Mouse (Mus musculus) cerebellum, adult 2 months (tissue): Measurements from ENCODE around the gene Hist1h1e. TPM values are rescaled to one million over a fixed set of nuclear protein-coding genes. Genes with fewer than 3 reads are reported as not detected.
A peak's percentile ranks its signal among the peaks of the same experiment; 100 is the strongest.

Experiments used
- DNase-seq, 2 experiments: peaks; one replicate each; pipeline ENCODE4 v3.0.0; 2021
- H3K27ac ChIP-seq: fragments of 200-500 bp; 2 replicates; pipeline ENCODE4 v1.5.1; 2012; ENCODE audit warnings: low read length, control low read depth, inconsistent platforms; ENCODE audit not compliant: insufficient read depth
- H3K27me3 ChIP-seq: fragments of 200-500 bp; 2 replicates; pipeline ENCODE4 v1.6.1; 2012; ENCODE audit warnings: inconsistent platforms, mild to moderate bottlenecking, low read length, moderate library complexity; ENCODE audit not compliant: control insufficient read depth, insufficient read depth
- H3K4me1 ChIP-seq: fragments of 200-500 bp; 2 replicates; pipeline ENCODE4 v1.6.1; 2011; ENCODE audit warnings: low read length; ENCODE audit not compliant: control insufficient read depth, insufficient read depth
- H3K4me3 ChIP-seq: fragments of 200-500 bp; replicated peaks from 2 replicates; pipeline ENCODE3; 2011; ENCODE audit warnings: mild to moderate bottlenecking, low read depth, low read length, control low read depth; ENCODE audit not compliant: insufficient read depth
- CTCF ChIP-seq: fragments of 200-500 bp; IDR thresholded peaks from 2 replicates; pipeline ENCODE4 v1.5.1; 2011; ENCODE audit warnings: low read depth, mild to moderate bottlenecking, control low read depth, low read length, moderate library complexity, borderline replicate concordance; ENCODE audit not compliant: insufficient read depth
- POLR2A ChIP-seq: fragments of 200-500 bp; IDR thresholded peaks from 2 replicates; pipeline ENCODE4 v1.6.1; 2011; ENCODE audit warnings: low read length, control low read depth, borderline replicate concordance; ENCODE audit not compliant: insufficient read depth
- WGBS: fragments of 180-500 bp; shearing (Covaris S2); methylation state at CpG from one replicate; pipeline ENCODE4 v1.1.7; 2018; 5-methylcytosine and 5-hydroxymethylcytosine counted together
- polyA plus RNA-seq: library from polyadenylated mRNA; depleted of rRNA; stranded (reverse); fragments of >200 nt; gene quantifications from 2 replicates; pipeline ENCODE4 v1.2.3, GENCODE M21; 2012

Hist1h1e gene
- polyA plus RNA-seq, 1 experiment, result 4.1 TPM

DNA sequence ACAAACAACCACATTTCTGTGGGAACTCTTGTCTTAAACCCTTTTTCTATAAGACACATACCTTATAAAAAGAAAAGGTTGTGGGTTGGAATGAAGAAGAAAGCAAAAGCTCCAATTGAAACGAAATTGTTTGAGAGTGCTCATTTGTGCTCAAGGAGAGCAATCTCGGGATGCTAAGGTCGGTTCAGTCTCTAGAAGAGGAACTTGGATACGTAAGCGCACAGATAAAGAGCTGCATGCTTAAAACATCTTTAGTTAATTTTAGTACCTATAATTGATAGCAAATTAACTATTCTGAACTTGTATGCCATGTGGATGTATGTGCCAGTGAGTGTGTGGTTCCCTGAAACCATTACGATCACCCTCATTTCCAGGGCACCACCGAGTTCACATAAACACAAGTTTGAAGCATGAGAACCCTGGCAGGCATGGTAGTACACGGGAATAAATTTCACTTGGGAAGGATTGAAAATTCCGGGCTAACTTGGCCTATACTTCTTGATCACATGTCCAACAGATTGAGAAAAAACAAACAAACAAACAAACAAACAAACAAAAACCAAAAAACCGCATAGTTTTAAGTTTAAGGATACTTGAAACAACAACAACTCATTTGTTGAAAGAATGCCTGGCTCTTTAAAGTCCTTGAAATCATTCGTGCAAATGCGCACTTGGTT lies 2.2 kb downstream of the Hist1h1e start:
- TF ChIP-seq CTCF (no peak), POLR2A (no peak)
- peaks cover 5% of the 10 kb centered on the region; the same call in 1 of the 2 replicates for H3K4me1 ChIP-seq
- H3K27me3 ChIP-seq, result no peaks in the 10 kb centered on the region
- WGBS, result 33% methylated on average over 12 of the region's 12 CpGs
- peak overlapping the region; percentile 88 for H3K4me3 ChIP-seq
- peak overlapping the region; percentile 97 for H3K27ac ChIP-seq
- peak in 1 of 2 experiments; percentile 13 for DNase-seq

DNA sequence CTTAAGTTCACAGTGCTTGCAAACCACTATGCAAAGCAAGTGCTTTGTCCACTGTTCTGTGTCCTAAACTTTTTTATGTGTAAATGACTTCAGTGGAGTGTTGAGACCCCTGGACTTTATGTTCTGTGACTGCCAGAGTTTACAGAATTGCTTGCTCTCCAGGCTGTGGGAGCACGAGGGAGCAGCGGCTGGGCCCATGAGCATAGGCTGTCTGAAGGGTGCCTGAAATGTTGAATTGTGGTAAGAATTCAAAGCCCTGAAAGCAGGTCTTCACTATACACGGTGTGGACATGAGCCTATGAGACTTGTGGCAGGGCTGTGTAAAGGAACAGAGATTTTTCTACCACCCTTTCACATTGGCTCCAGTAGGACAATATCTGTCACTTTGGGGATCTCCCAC lies 10.7 kb downstream of the Hist1h1e start:
- no peak for TF ChIP-seq CTCF
- no peak for TF ChIP-seq POLR2A
- Histone ChIP-seq H3K27me3 (no peaks in the 10 kb centered on the region), H3K4me1 (no peaks in the 10 kb centered on the region), H3K4me3 (no peak overlapping the region), H3K27ac (no peak overlapping the region)
- 84% methylated on average over 3 of the region's 3 CpGs for WGBS
- DNase-seq, result no peak

DNA sequence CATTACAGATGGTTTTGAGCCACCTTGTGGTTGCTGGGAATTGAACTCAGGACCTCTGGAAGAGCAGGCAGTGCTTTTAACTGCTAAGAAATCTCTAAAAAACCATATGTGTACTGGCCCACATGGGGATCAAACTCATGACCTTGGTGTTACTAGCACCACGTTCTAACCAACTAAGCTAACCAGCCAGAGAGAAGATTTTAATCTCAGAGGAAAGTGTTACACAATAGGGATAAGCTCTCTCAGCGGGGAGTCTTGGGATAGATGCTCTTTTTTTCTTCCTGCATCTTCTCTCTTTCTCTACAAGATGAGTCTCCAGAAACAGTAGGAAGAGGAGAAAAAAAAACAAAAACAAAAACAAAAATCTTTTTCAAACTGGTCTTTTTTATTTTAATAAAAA lies 12.0 kb downstream of the Hist1h1e start:
- 73% methylated on average over 2 of the region's 2 CpGs for WGBS
- DNase-seq, result no peak
- no peak overlapping the region for H3K27ac ChIP-seq

DNA sequence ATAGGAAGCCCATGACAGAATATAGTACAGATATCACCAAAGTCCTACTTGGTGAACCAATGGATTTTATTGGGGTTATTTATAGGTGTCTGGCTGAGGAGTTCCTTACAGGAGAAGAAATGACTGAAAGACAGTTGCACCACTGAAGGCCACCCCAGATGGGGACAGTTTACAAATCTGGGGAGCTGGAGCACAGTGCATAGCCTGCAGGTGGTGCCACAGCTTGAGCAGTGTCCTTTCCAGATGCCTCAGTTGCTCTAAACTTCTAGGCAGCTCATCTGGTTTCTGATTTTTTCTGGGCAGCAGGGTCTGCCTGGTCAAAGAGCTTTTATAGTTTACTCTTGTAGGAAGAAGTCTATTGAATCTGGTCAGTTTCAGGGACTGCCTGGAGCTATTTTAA lies 12.5 kb downstream of the Hist1h1e start:
- TF ChIP-seq CTCF, result no peak
- TF ChIP-seq POLR2A, result no peak
- H3K27ac ChIP-seq, result no peak overlapping the region

More for the DNA sequence above, 12.0 kb downstream of the Hist1h1e start:
- Histone ChIP-seq H3K27me3 (no peaks in the 10 kb centered on the region), H3K4me3 (no peak overlapping the region), H3K4me1 (no peaks in the 10 kb centered on the region)
- no peak for TF ChIP-seq POLR2A
- no peak for TF ChIP-seq CTCF

DNA sequence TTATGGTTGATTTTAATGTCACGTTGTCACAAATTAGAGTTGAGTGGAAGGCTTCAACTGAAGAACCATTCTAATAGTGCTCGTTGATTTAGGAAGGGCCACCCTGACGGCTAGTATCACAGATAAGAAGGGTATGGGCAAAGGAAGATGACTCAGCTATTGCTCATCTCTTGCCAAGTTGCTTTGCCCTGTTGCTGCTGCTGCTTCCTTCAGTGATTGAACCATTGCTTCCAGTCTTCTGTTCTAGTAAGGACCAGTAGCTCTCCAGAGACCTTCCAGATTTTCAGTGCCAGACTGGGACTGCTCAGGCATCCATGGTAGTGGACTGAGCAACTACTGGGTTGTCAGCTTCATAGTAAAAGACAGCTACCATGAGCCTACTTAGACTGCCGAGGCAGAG lies 13.1 kb downstream of the Hist1h1e start:
- H3K4me3 ChIP-seq, result no peak overlapping the region
- WGBS, result 91% methylated on average over 4 of the region's 4 CpGs
- no peaks in the 10 kb centered on the region for H3K27me3 ChIP-seq
- TF ChIP-seq POLR2A, result no peak
- no peak for TF ChIP-seq CTCF
- H3K4me1 ChIP-seq, result no peaks in the 10 kb centered on the region
- no peak overlapping the region for H3K27ac ChIP-seq
- no peak for DNase-seq

More for the DNA sequence above, 12.5 kb downstream of the Hist1h1e start:
- DNase-seq, result no peak
- H3K4me1 ChIP-seq, result no peaks in the 10 kb centered on the region
- H3K27me3 ChIP-seq, result no peaks in the 10 kb centered on the region
- H3K4me3 ChIP-seq, result no peak overlapping the region

DNA sequence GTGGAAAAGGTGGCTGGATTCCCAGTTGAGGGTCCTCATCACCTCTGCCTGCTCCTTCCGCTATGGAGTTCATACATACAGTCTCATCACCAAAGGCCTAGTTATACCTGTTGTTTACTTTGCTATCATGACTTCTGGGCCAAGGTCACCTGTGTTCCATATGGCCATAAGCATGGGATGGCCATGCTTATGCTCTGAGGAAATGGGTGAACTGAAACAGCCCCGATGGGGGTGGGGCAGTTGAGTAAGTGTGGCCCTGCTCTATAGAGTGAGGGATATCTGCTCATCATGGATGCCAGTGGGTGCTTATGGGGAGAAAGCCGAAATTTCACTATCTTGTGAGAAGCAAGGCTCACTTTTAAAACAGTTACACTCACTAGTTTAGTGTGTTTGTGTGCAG lies 17.3 kb downstream of the Hist1h1e start:
- Histone ChIP-seq H3K4me1 (no peaks in the 10 kb centered on the region), H3K27ac (no peak overlapping the region), H3K4me3 (no peak overlapping the region), H3K27me3 (no peaks in the 10 kb centered on the region)
- DNase-seq, result no peak
- TF ChIP-seq CTCF, result no peak
- TF ChIP-seq POLR2A, result no peak
- 87% methylated on average over 3 of the region's 3 CpGs for WGBS

DNA sequence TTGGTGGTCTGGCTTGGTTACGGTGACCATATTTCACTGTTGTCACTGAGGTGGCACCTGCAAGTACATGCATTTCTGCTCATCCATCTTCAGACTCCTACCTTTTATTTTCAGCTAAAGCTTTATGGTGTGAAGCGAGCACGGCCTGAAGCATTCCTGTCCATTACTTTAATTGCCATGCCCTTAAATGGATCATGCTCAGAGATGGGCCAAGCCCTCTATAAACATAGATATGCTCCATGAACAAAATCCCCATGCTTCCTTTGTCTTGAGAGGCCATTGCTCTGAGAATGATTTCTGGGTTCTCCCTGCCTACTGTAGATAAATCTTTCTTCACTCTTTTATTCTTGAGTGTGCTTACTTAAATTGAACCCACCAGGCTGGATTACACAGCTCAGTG lies 17.9 kb downstream of the Hist1h1e start:
- Histone ChIP-seq H3K27me3 (no peaks in the 10 kb centered on the region), H3K4me3 (no peak overlapping the region), H3K27ac (no peak overlapping the region), H3K4me1 (no peaks in the 10 kb centered on the region)
- 96% methylated on average over 3 of the region's 3 CpGs for WGBS
- no peak for DNase-seq
- TF ChIP-seq CTCF (no peak), POLR2A (no peak)

DNA sequence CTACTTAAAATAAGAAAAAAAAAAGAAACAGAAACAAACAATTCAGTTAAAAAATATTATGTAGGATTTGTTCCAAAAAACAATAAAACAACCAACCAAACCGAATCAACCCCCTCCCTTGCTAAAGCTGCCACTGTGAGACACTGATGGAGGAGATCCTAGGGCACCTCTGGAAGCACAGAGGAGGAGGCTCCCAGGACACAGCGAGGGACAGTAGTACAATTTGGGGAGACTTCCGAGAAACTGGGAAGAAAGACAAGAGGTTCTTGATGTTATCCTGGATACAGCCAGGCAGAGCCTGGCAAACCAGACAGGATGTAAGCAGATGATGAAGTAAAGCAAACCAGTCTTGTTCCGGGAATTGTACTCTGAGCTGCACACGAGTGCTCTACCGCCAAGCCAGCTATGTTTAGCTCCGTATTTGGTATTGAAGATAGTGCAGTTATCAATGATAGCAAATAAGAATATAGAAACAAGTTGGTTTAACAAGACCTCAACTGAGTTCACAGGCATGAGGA lies 19.1 kb downstream of the Hist1h1e start:
- DNase-seq, result no peak
- Histone ChIP-seq H3K4me1 (no peaks in the 10 kb centered on the region), H3K27ac (no peak overlapping the region), H3K27me3 (no peaks in the 10 kb centered on the region), H3K4me3 (no peak overlapping the region)
- WGBS, result 85% methylated on average over 7 of the region's 7 CpGs
- TF ChIP-seq CTCF, result no peak
